Mouse (Mus musculus) cortical plate, adult 2 months (tissue): ENCODE measurements around the gene Pip5k1c.

Experiments
- CTCF ChIP-seq: fragments of 200-500 bp; IDR thresholded peaks from 2 replicates; pipeline ENCODE4 v1.5.1; 2011; ENCODE audit warnings: mild to moderate bottlenecking, control low read depth, low read length; ENCODE audit not compliant: insufficient read depth; ENCODE audit errors: extremely low read depth
- POLR2A ChIP-seq: fragments of 200-500 bp; IDR thresholded peaks from 2 replicates; pipeline ENCODE4 v1.6.1; 2011; ENCODE audit warnings: mild to moderate bottlenecking, low read length, control low read depth; ENCODE audit not compliant: insufficient read depth; ENCODE audit errors: extremely low read depth

- TF ChIP-seq CTCF, result no peak
- TF ChIP-seq POLR2A, result peak; percentile 39; the same call in 1 of the 2 replicates
Measured at GRCm38 (mm10) chr10:81293334-81294030, 719 bp downstream of the Pip5k1c start.
